Mouse (Mus musculus) ES-CJ7 (cell line): ENCODE results near the gene Esp36.
"Not testable (repeated sequence)": the region's sequence is repeated elsewhere in the genome, so short reads cannot be mapped to it uniquely, and the experiment has no call there.

Experiments
- DNase-seq: peaks from one replicate; pipeline ENCODE4 v3.0.0; 2011; ENCODE audit warnings: low read depth, low spot score

The Esp36 gene

GRCm38 (mm10) chr17:38420085-38420484, at the start of gene Esp36:
TSS of gene Esp36 (minus strand) at chr17:38420185.
- DNase-seq = no peak

GRCm38 (mm10) chr17:38456206-38456605, 36.2 kb upstream of the Esp36 start:
- not testable (repeated sequence) for DNase-seq

GRCm38 (mm10) chr17:38450688-38451087, 30.7 kb upstream of the Esp36 start:
- no peak for DNase-seq

GRCm38 (mm10) chr17:38406135-38406534, 13.8 kb downstream of the Esp36 start:
- no peak for DNase-seq

- DNase-seq = no peak
Measured at GRCm38 (mm10) chr17:38391821-38392220, 28.2 kb downstream of the Esp36 start.
